Mouse (Mus musculus): ENCODE data around the gene Vwce.

Vwce gene

DNA sequence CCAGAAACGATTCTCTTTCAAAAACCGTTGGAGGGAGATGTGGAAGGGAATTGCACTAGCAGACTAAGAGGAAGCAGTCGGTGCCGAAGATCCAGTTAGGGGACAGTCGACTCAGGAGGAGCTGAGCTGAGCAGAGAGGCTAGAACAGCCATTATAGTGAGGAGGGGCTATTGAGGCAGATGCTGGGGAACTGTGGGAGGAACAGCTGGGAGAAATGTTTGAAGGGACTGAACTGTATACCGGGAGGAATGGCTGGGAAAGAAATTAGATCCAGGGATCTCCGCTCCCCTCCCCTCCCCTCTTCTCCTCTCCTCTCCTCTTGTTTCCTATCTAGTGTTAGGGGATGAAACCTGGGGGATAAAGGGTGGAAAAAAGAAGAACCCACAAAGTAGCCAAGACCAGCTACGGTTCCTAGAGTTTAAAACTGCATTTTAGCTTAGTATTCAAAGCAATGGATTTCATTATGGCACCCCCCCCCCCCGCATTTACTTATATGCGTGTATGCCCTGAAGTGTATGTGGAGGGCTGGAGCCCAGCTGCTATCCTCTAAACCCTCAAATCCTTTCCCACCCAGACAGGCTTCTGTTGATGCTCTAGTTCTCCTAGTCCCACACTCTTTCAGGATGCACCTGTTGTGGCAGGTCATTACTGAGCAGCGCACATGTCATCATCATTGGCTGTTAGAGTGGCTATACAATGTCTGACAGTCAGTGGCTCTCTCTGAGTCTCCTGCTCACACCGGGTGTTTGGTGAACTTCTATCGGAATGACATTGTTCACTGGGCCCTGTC, 6.8 kb downstream of the Vwce start:
- CTCF ChIA-PET, result no interaction called here

GRCm38 (mm10) chr19:10645616-10646015, 11.6 kb downstream of the Vwce start:
- CTCF ChIA-PET, result interaction anchor here (0.7 kb wide), 1 partner anchor 249 kb away, joined by 3 read pairs; no protein-coding TSS in a partner anchor

- CTCF ChIA-PET, result no interaction called here
These were observed 14.1 kb downstream of the Vwce start for GRCm38 (mm10) chr19:10648156-10648555.

GRCm38 (mm10) chr19:10656058-10656457, 22.0 kb downstream of the Vwce start:
- CTCF ChIA-PET, result no interaction called here

GRCm38 (mm10) chr19:10657742-10658141, 23.7 kb downstream of the Vwce start:
- CTCF ChIA-PET, result no interaction called here

DNA sequence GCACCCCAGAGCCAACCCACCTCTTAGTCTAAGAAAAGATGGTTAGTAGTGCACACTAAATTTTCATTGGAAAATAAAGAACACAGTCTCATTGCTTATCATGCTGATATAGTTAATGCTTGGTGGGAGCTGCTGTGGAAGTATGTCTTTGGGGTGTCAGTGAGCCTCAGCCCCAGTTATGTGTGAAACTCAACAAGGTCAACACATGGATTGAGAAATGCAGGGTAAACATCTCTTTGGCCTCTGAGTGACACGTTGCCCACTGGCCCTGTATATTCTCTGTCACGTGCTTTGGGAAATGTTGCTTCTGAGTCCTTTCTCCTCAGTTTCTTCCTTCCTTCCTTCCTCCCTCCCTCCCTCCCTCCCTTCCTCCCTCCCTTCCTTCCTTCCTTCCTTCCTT, 24.4 kb downstream of the Vwce start:
- CTCF ChIA-PET, result interaction anchor here (0.7 kb wide), 1 partner anchor 95 kb away, joined by 24 read pairs; no protein-coding TSS in a partner anchor

- CTCF ChIA-PET, result interaction anchor here (0.7 kb wide), 1 partner anchor 32 kb away, joined by 3 read pairs; no protein-coding TSS in a partner anchor
These were observed 27.4 kb downstream of the Vwce start for GRCm38 (mm10) chr19:10661373-10661772.

- CTCF ChIA-PET, result interaction anchor here (0.7 kb wide), 1 partner anchor 31 kb away, joined by 3 read pairs; no protein-coding TSS in a partner anchor
These were observed 27.9 kb downstream of the Vwce start for GRCm38 (mm10) chr19:10661919-10662318.

DNA sequence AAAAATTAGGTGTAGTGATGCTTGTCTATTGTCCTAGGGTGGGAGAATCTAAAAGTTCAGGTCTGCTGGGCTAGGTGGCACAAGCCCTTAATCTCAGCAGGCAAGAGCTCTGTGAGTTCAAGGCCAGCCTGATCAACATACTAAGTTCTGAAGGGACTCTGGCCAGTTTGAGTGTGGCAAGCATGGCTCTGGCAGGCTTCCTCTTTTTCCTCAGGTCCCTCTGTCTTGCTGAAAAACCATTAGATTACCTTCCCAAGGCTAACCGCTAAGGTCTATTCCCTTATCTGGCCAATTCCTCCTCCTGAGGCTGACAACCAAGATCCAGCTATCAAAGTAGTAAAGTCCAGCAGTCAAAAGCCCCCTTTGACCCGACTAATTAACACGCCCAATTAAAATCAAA, 28.7 kb downstream of the Vwce start:
- CTCF ChIA-PET, result interaction anchor here (1.1 kb wide), 1 partner anchor 8 kb away, joined by 3 read pairs; no protein-coding TSS in a partner anchor

DNA sequence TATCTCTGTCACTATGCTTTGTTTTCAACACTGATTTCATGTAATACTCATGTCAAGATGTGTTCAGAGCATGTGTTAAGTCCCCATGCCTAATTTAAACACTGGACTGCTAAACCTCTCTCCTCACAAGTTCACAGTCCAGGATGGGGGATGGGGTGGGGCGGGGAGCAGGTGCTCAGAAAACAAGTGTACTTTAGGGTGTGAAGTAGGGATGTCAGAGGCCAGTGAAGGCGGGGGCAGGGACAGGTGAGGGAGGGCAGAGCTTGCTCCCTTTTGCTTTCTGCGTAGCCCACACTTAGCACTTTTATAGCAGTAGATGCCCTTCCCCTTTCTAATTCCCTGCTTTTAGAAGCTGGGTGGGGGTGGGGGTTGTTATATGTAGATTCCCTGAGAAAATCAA, 31.1 kb downstream of the Vwce start:
- CTCF ChIA-PET, result interaction anchor here (0.6 to 0.9 kb wide), 3 partner anchors 10 to 28 kb away, joined by 3 to 5 read pairs (median 5); no protein-coding TSS in a partner anchor

DNA sequence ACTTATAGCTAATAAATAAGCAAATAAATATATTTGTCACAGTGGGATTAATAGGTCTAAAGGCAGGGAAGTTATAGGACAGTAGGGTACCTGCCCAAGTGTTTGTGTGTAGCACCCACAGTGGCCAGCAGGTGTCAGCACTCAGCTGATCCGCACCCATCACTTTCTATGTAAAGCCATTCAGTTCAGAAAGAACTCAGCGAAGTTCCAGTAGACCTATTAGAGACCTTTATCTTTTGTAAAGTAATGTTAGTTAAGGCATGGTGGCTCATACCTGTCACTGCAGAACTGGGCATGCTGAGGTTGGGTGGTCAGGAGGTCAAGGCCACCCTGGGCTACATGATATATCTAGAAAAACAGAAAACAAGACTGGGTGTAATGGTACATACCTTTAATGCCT, 31.5 kb downstream of the Vwce start:
- CTCF ChIA-PET, result interaction anchor here (0.9 kb wide), 1 partner anchor 13 kb away, joined by 5 read pairs; no protein-coding TSS in a partner anchor

GRCm38 (mm10) chr19:10671319-10671718, 37.3 kb downstream of the Vwce start:
- CTCF ChIA-PET, result no interaction called here

DNA sequence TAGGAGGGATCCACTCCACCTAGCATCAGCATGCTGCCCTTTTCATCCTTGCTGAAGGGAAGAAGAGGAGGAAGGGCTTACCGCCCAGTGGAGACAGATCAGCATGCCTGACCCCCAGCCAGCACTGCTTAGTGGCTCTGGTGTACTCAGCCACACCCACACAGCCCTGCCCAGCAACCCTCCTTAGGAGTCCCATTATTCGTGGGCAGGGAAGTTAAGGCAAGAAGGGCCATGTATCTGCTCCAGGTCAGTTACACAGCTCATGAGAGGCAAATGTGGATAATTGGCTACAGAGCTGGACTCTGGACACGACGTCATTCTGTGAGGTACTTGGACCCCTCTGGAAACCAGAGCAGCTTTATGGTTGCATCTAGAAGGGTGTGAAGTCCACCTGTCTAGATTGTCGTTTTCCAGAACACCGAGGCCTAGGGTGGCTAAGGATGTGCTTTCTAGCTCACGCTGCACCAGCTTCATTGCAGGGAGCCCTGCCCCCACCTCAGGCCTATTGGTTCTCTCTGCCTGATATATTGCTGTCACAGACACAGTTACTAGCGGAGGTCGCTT, 37.9 kb downstream of the Vwce start:
- CTCF ChIA-PET, result no interaction called here

GRCm38 (mm10) chr19:10673275-10673674, 39.3 kb downstream of the Vwce start:
- CTCF ChIA-PET, result no interaction called here

GRCm38 (mm10) chr19:10676656-10677055, 42.6 kb downstream of the Vwce start:
- CTCF ChIA-PET, result no interaction called here

DNA sequence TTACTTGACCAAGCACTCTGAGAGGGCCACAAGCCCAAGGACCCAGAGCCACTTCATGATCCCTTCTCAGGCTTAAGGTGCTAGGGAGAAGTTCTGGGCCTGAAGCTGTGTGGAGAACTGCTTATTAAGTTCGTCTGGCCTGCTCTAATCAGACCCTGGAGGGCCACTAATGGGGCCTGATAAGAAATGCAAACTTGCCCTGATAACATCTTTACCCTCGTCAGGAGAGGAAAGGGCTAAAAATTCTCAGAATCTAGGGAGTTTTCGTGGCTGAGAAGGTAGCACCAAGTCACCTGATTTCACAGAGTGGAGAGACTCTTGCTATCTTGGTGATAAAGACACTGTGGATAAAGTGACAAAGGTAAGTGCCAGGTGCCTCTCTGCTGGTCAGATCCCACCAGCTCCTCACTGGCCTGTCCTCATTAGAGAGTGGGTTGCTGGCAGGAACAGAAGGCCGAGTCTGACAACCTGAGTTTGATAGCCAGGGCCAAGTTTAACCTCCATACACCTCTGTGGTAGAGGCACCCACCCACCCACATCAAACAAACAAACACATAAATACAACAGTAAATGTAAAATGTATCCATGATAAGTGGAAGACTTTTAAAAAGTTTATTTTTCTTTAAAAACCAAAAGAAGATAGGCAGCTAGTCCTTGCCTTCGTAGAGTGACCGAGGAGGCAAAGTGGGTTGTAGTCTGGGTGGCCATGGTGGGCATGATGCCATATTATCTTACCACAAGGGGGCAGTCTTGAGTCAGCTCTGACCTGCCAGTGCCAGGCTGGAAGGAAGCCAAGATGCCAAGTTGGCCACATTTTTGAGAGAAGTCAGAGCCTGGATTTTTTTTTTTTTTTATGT, 44.1 kb downstream of the Vwce start, which contains the start of gene Pga5:
Gene Pga5 (minus strand): TSS at position 157 of the 857 bp plus-strand sequence.
- CTCF ChIA-PET, result interaction anchor here (0.7 to 2.3 kb wide), 4 partner anchors 13 to 301 kb away, joined by 3 to 9 read pairs (median 4); no protein-coding TSS in a partner anchor

DNA sequence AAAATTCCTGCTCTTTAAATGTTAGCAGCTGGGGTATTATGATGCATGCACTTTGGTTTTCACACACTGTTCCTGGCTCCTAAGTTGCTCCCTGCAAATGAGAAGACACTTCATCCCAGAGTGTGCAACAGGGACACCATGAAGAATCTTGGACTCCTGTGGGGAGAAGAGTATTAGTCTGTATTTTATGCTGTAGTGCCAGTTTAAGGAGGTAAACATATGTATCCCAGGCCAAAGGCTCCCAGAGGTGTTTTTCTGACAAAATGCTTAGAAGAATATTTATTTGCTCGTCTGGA, 44.7 kb downstream of the Vwce start:
- CTCF ChIA-PET, result interaction anchor here (0.6 to 2.3 kb wide), 5 partner anchors 13 to 301 kb away, joined by 3 to 9 read pairs (median 4); no protein-coding TSS in a partner anchor

- CTCF ChIA-PET, result no interaction called here
These were observed 47.6 kb downstream of the Vwce start for GRCm38 (mm10) chr19:10681571-10681970.

DNA sequence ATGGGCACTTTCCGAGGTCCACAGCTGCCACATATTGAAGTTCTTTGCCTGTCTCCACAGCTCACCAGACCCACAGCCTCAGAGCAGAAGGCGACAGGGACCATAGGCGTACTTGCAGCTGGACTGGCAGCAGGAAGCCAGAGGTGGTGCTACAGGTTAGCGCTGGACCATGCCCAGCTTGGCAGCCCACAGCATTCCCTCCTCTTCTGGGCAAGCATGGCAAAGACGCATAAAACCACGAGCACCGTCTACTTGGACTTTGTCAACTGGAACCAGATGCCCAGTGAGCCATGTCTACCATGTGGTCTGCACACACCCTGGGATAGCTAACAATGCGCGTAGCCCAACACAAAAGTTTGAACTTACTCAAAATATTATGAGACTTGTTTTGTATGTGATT, 51.1 kb downstream of the Vwce start:
- CTCF ChIA-PET, result interaction anchor here (0.5 kb wide), 1 partner anchor 253 kb away, joined by 3 read pairs; no protein-coding TSS in a partner anchor

GRCm38 (mm10) chr19:10685727-10686126, 51.7 kb downstream of the Vwce start:
- CTCF ChIA-PET, result interaction anchor here (0.5 kb wide), 1 partner anchor 252 kb away, joined by 3 read pairs; no protein-coding TSS in a partner anchor

GRCm38 (mm10) chr19:10688537-10689352, 54.7 kb downstream of the Vwce start, which contains the start of gene Vps37c:
Vps37c (plus strand) TSS chr19:10688735.
- CTCF ChIA-PET, result no interaction called here

Data from spleen, embryonic (tissue).